In genomic region chr7:43442684-43443083, GRCm38 (mm10) we compare ENCODE assay signal across 8 mouse cellular contexts. TPM values are rescaled to one million over a fixed set of nuclear protein-coding genes. Genes with fewer than 3 reads are reported as not detected.
DNase-seq lines count a peak whose midpoint lies in the region; ATAC-seq lines count a peak whose summit lies in the region.

No protein-coding gene starts in this region.

- ATAC-seq in neural tube, embryonic 11.5 days (ENCODE audit: insufficient read depth, low FRiP score, low TSS enrichment) = no peak
- ATAC-seq in limb, embryonic 15.5 days (ENCODE audit: insufficient number of reproducible peaks, low FRiP score, low TSS enrichment, low read depth) = no peak
- no peak for ATAC-seq in stomach, embryonic 16.5 days (ENCODE audit: insufficient read depth, low FRiP score)

- H3K4me2 ChIP-seq in neural tube, embryonic 11.5 days (ENCODE audit: low read depth) = peak overlapping the region; percentile 81
- peak overlapping the region; percentile 80 for H3K4me2 ChIP-seq in limb, embryonic 15.5 days
- H3K4me2 ChIP-seq in stomach, embryonic 16.5 days (ENCODE audit: low read depth, low read length) = peak overlapping the region; percentile 98

- DNase-seq in cerebellum, adult 11-12 months = peak; percentile 49
- no peak for DNase-seq in cerebellum, adult 11 months
- DNase-seq in neural tube, embryonic 11.5 days (ENCODE audit: low spot score) = no peak
- no peak for DNase-seq in neural tube, embryonic 10.5 days (ENCODE audit: extremely low spot score, low spot score)
- no peak for DNase-seq in adrenal gland, adult (ENCODE audit: inconsistent age in 2 of 2, low spot score in 1 of 2)
- DNase-seq in urinary bladder, postnatal 25 days (ENCODE audit: low spot score) = no peak

- peak overlapping the region; percentile 65; the same call in 1 of the 2 replicates for H3K27ac ChIP-seq in neural tube, embryonic 11.5 days (ENCODE audit: low read depth, low read length)
- peak overlapping the region; percentile 98 for H3K27ac ChIP-seq in limb, embryonic 15.5 days
- peak overlapping the region; percentile 97 for H3K27ac ChIP-seq in stomach, embryonic 16.5 days (ENCODE audit: low read length)

- H3K9me3 ChIP-seq in neural tube, embryonic 11.5 days (ENCODE audit: control insufficient read depth, low read length) = no peaks in the 10 kb centered on the region
- H3K9me3 ChIP-seq in limb, embryonic 15.5 days = no peaks in the 10 kb centered on the region
- H3K9me3 ChIP-seq in stomach, embryonic 16.5 days (replicated peaks; ENCODE audit: control insufficient read depth, low read length) = no peaks in the 10 kb centered on the region

- H3K36me3 ChIP-seq in neural tube, embryonic 11.5 days (ENCODE audit: control insufficient read depth, insufficient read depth, low read length) = no peaks in the 10 kb centered on the region
- no peaks in the 10 kb centered on the region for H3K36me3 ChIP-seq in limb, embryonic 15.5 days
- no peaks in the 10 kb centered on the region for H3K36me3 ChIP-seq in stomach, embryonic 16.5 days (ENCODE audit: control insufficient read depth, insufficient read depth, low read length)

- H3K27me3 ChIP-seq in neural tube, embryonic 11.5 days (ENCODE audit: control insufficient read depth, insufficient read depth, low read length) = no peaks in the 10 kb centered on the region
- no peaks in the 10 kb centered on the region for H3K27me3 ChIP-seq in limb, embryonic 15.5 days
- H3K27me3 ChIP-seq in stomach, embryonic 16.5 days (ENCODE audit: control insufficient read depth, insufficient read depth, low read length) = no peaks in the 10 kb centered on the region

- 17% methylated on average over 9 of the region's 9 CpGs for WGBS in neural tube, embryonic 11.5 days
- WGBS in limb, embryonic 15.5 days = 14% methylated on average over 9 of the region's 9 CpGs
- 13% methylated on average over 9 of the region's 9 CpGs for WGBS in stomach, embryonic 16.5 days

- peak overlapping the region; percentile 48 for H3K4me3 ChIP-seq in neural tube, embryonic 11.5 days (ENCODE audit: low read depth, low read length)
- peak overlapping the region; percentile 60 for H3K4me3 ChIP-seq in limb, embryonic 15.5 days
- H3K4me3 ChIP-seq in stomach, embryonic 16.5 days (replicated peaks; ENCODE audit: low read length) = peak overlapping the region; percentile 59

- 0 out of 2 replicates have a peak, but pooled peaks cover 4% of the 10 kb centered on the region for H3K4me1 ChIP-seq in neural tube, embryonic 11.5 days (ENCODE audit: control insufficient read depth, insufficient read depth, low read length)
- H3K4me1 ChIP-seq in limb, embryonic 15.5 days = peaks cover 18% of the 10 kb centered on the region
- H3K4me1 ChIP-seq in stomach, embryonic 16.5 days (ENCODE audit: control insufficient read depth, insufficient read depth, low read length) = peaks cover 14% of the 10 kb centered on the region

- peak overlapping the region; percentile 70 for H3K9ac ChIP-seq in neural tube, embryonic 11.5 days (ENCODE audit: low read length)
- peak overlapping the region; percentile 46 for H3K9ac ChIP-seq in limb, embryonic 15.5 days
- H3K9ac ChIP-seq in stomach, embryonic 16.5 days (ENCODE audit: low read length) = peak overlapping the region; percentile 76

RNA-seq across cellular contexts. Expression of gene Etfb, which starts 1.2 kb away (rescaled TPM):
- polyA plus RNA-seq in neural tube, embryonic 11.5 days (2014; fragmentation: Nextera tagmentation; extraction: Ambion mirVana) = 207 and 224 TPM in 2 replicates
- polyA plus RNA-seq in limb, embryonic 15.5 days (2015; fragmentation: Nextera tagmentation; extraction: Ambion mirVana) = 275 and 316 TPM in 2 replicates
- polyA plus RNA-seq in stomach, embryonic 16.5 days (2015; fragmentation: Nextera tagmentation; extraction: Ambion mirVana) = 365 and 382 TPM in 2 replicates

RNA-seq across cellular contexts. Expression of gene Gm45233, which starts 1.2 kb away (rescaled TPM):
- polyA plus RNA-seq in neural tube, embryonic 11.5 days (2014; fragmentation: Nextera tagmentation; extraction: Ambion mirVana) = not detected in 2 replicates
- polyA plus RNA-seq in limb, embryonic 15.5 days (2015; fragmentation: Nextera tagmentation; extraction: Ambion mirVana) = 0.37 and 0.99 TPM in 2 replicates
- 0.62 TPM in 1 of 2 replicates, not detected in the other for polyA plus RNA-seq in stomach, embryonic 16.5 days (2015; fragmentation: Nextera tagmentation; extraction: Ambion mirVana)

RNA-seq across cellular contexts. Expression of gene Cldnd2, which starts 2.1 kb away (rescaled TPM):
- polyA plus RNA-seq in neural tube, embryonic 11.5 days (2014; fragmentation: Nextera tagmentation; extraction: Ambion mirVana) = not detected in 2 replicates
- not detected in 2 replicates for polyA plus RNA-seq in limb, embryonic 15.5 days (2015; fragmentation: Nextera tagmentation; extraction: Ambion mirVana)
- polyA plus RNA-seq in stomach, embryonic 16.5 days (2015; fragmentation: Nextera tagmentation; extraction: Ambion mirVana) = not detected in 2 replicates

RNA-seq across cellular contexts. Expression of gene Nkg7, which starts 5.8 kb away (rescaled TPM):
- not detected in 2 replicates for polyA plus RNA-seq in neural tube, embryonic 11.5 days (2014; fragmentation: Nextera tagmentation; extraction: Ambion mirVana)
- polyA plus RNA-seq in limb, embryonic 15.5 days (2015; fragmentation: Nextera tagmentation; extraction: Ambion mirVana) = 3.4 and 4.2 TPM in 2 replicates
- 2.7 and 2.8 TPM in 2 replicates for polyA plus RNA-seq in stomach, embryonic 16.5 days (2015; fragmentation: Nextera tagmentation; extraction: Ambion mirVana)

RNA-seq across cellular contexts. Expression of gene Lim2, which starts 15.2 kb away (rescaled TPM):
- not detected in 2 replicates for polyA plus RNA-seq in neural tube, embryonic 11.5 days (2014; fragmentation: Nextera tagmentation; extraction: Ambion mirVana)
- not detected in 2 replicates for polyA plus RNA-seq in limb, embryonic 15.5 days (2015; fragmentation: Nextera tagmentation; extraction: Ambion mirVana)
- 0.29 TPM in 1 of 2 replicates, not detected in the other for polyA plus RNA-seq in stomach, embryonic 16.5 days (2015; fragmentation: Nextera tagmentation; extraction: Ambion mirVana)
